Mouse (Mus musculus) forebrain, embryonic 12.5 days (tissue): ENCODE data around the gene Stk4. TPM values are rescaled to one million over a fixed set of nuclear protein-coding genes. Genes with fewer than 3 reads are reported as not detected.
"Not testable (repeated sequence)": the region's sequence is repeated elsewhere in the genome, so short reads cannot be mapped to it uniquely, and the experiment has no call there.

ENCODE experiments used
- ATAC-seq: fragments of 200-750 bp; cut with Nextera tagmentation; 2 replicates; pipeline ENCODE4 v1.8.0; 2017; ENCODE audit warnings: moderate TSS enrichment; ENCODE audit not compliant: low FRiP score
- H3K27ac ChIP-seq: fragments of 300-500 bp; sonication (generic); 2 replicates; pipeline ENCODE4 v1.5.1; 2016; ENCODE audit warnings: mild to moderate bottlenecking
- H3K27me3 ChIP-seq: fragments of 300-500 bp; sonication (generic); 2 replicates; pipeline ENCODE4 v1.6.1; 2016; ENCODE audit warnings: mild to moderate bottlenecking
- H3K36me3 ChIP-seq: fragments of 300-500 bp; sonication (generic); replicated peaks from 2 replicates; pipeline ENCODE4 v1.6.1; 2016; ENCODE audit warnings: mild to moderate bottlenecking
- H3K4me1 ChIP-seq: fragments of 300-500 bp; sonication (generic); 2 replicates; pipeline ENCODE4 v1.6.1; 2016
- H3K4me2 ChIP-seq: fragments of 300-500 bp; sonication (generic); 2 replicates; pipeline ENCODE4 v1.6.1; 2016; ENCODE audit warnings: mild to moderate bottlenecking, moderate library complexity
- H3K4me3 ChIP-seq: fragments of 300-500 bp; sonication (generic); replicated peaks from 2 replicates; pipeline ENCODE4 v1.5.1; 2016; ENCODE audit warnings: mild to moderate bottlenecking
- H3K9ac ChIP-seq: fragments of 300-500 bp; sonication (generic); 2 replicates; pipeline ENCODE4 v1.6.1; 2016; ENCODE audit warnings: mild to moderate bottlenecking
- H3K9me3 ChIP-seq: fragments of 300-500 bp; sonication (generic); 2 replicates; pipeline ENCODE4 v1.6.1; 2016
- WGBS: fragments of 180-500 bp; shearing (Covaris S2); methylation state at CpG from one replicate; pipeline ENCODE4 v1.1.7; 2016; 5-methylcytosine and 5-hydroxymethylcytosine counted together
- polyA plus RNA-seq: library from polyadenylated mRNA; unstranded; fragments of >200 nt; fragmentation: Nextera tagmentation; extraction: Ambion mirVana; gene quantifications from 2 replicates; pipeline ENCODE4 v1.2.1, GENCODE M21; 2016

Stk4 gene
- polyA plus RNA-seq, 1 experiment from 2014 or later = 37.3 TPM

DNA sequence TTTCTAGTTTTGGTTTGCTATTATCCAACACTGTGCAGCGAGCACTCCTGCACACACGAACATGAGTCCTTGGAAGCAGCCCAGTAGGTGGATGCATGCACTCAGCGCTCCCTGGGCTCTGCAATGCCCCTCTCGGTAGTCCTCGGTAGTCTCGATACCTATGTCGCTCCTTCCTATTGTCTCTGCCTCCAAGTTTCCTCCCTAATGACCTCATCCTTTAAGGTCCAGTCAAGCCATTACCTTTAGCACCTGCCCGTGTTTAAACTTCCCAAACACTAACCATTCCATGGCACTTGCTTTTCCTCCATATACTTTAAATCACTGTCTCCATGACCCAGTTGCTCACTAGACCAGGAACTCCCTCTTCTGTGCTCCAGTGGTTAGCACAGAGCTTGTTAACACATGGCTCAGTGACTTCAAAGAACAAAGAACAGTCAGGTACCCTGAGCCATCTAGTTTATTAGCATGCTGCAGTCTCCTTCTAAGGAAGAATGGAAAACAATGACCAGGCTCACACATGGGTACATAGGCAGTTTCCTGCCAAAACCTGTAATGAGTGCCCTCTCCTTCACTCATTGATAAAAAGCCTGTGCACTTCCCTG lies 10.4 kb upstream of the Stk4 start:
- no peak overlapping the region for H3K4me2 ChIP-seq
- H3K9ac ChIP-seq = no peak overlapping the region
- no peak overlapping the region for H3K27ac ChIP-seq
- H3K4me3 ChIP-seq = no peak overlapping the region
- H3K27me3 ChIP-seq = no peaks in the 10 kb centered on the region
- 94% methylated on average over 8 of the region's 8 CpGs for WGBS
- H3K4me1 ChIP-seq = no peaks in the 10 kb centered on the region
- H3K9me3 ChIP-seq = no peaks in the 10 kb centered on the region
- H3K36me3 ChIP-seq = peaks cover 91% of the 10 kb centered on the region
- no peak for ATAC-seq

DNA sequence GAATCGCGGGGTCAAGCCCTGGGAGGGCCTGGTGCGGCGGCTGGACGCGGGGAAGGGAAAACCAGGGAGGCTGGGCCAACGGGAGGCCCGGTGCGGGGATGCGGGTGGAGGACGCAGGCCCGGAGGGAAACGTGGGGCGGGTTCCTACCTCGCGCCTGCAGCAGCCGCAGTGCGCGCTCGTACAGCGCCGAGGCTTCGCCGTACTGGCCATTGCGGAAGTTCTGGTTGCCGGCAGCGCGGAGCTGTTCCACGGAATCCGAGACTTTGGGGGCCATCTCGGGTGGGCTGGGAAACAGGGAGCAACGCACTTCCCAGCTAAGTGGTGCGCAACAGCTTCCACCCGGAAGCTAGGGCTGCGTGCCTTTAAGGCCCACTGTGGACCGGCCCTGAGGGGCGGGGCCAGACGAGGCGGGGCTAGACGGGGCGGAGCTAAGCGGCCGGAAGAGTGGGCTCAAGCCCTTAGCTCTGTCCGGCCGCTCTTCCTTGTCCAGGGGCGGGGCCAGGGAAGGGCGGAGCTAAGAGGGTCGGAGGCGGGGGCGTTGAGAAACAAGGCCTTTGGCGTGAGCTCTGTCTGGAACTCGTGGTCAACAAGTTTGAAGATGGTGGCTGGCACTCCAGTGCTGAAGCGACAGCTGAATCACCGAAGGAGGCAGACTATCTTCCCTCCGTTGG lies 779 bp downstream of the Stk4 start, which contains the start of gene Tomm34:
TSS of gene Tomm34 (minus strand) at position 405 of the 672 bp plus-strand sequence.
- WGBS = 1% methylated on average over 55 of the region's 55 CpGs
- H3K36me3 ChIP-seq = peaks cover 6% of the 10 kb centered on the region

DNA sequence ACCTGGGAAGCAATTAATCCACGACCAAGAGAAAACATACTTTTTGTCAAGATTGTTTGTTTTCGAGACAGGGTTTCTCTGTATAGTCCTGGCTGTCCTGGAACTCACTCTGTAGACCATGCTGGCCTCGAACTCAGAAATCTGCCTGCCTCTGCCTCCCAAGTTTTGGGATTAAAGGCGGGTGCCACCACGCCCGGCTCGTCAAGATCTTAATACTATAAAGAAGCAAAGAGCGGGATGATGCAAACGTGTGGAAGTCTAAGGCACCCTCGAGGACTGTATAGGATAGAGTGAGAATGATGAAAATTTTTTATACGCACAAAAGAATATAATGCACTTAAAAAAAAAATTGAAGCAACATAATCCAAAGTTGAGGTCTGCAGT lies 1.3 kb downstream of the Stk4 start:
- H3K4me1 ChIP-seq = peaks cover 28% of the 10 kb centered on the region
- ATAC-seq, H3K9me3 ChIP-seq, H3K36me3 ChIP-seq, H3K27me3 ChIP-seq: not testable (repeated sequence)
- 0 out of 2 replicates have a peak overlapping the region, but pooled peaks have one; percentile 86 for H3K27ac ChIP-seq
- WGBS = 80% methylated on average over 11 of the region's 11 CpGs
- H3K4me2 ChIP-seq = peak overlapping the region; percentile 91
- H3K9ac ChIP-seq = 0 out of 2 replicates have a peak overlapping the region, but pooled peaks have one; percentile 88
- H3K4me3 ChIP-seq = peak overlapping the region; percentile 98

More for the DNA sequence above, 779 bp downstream of the Stk4 start, which contains the start of gene Tomm34:
- peak; percentile 97 for ATAC-seq
- H3K4me1 ChIP-seq = peaks cover 28% of the 10 kb centered on the region
- peak within 1 kb of the TSS; percentile 98 for H3K4me3 ChIP-seq
- H3K27me3 ChIP-seq = no peaks in the 10 kb centered on the region
- no peaks in the 10 kb centered on the region for H3K9me3 ChIP-seq
- H3K4me2 ChIP-seq = peak within 1 kb of the TSS; percentile 91
- peak within 1 kb of the TSS; percentile 88 for H3K9ac ChIP-seq
- peak within 1 kb of the TSS; percentile 86 for H3K27ac ChIP-seq

DNA sequence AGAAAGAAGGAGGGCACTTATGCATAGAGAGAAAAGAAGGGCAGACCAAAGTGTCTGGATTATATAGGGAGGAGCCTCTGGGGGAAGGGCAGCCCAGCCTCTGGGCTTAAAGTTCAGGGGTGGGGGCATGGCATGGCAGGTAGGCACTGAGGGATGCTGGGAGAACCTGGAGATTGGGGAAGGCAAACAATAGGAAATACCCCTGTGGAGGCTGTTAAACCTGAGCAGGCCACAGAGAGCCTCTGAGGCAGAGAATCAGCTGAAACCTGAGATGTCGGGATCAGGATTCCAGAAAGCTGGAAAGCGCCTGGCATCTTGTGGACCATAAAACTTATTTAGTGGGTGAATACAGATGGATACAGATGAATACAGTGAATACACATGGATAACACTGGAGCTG lies 2.0 kb downstream of the Stk4 start:
- Histone ChIP-seq H3K36me3 (no peaks in the 10 kb centered on the region; the same call in 1 of the 2 replicates), H3K9ac (no peak overlapping the region), H3K4me3 (no peak overlapping the region), H3K4me2 (no peak overlapping the region), H3K27ac (no peak overlapping the region), H3K27me3 (no peaks in the 10 kb centered on the region), H3K9me3 (no peaks in the 10 kb centered on the region), H3K4me1 (peaks cover 28% of the 10 kb centered on the region)
- WGBS = 62% methylated on average over 2 of the region's 2 CpGs
- ATAC-seq = no peak

DNA sequence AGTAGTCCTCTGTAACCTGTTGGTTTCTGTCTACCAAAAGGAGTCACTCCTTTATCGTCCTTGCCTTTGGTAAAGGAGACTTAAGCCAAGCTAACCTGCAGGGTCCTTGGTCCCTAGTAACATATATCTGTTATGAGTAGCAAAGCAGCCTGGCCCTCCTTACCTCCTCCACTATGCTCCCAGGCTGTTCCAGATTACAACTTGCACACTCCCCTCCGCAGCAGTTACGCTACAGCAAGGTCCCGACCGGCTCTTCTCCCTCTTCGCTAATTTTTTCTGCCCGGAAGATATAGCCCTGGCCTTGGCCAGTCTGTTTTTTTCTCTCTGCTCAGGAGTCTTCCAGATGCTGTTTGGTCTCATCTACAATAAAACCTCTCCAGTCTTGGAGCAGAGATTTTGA lies 3.0 kb downstream of the Stk4 start:
- WGBS = 87% methylated on average over 7 of the region's 7 CpGs

DNA sequence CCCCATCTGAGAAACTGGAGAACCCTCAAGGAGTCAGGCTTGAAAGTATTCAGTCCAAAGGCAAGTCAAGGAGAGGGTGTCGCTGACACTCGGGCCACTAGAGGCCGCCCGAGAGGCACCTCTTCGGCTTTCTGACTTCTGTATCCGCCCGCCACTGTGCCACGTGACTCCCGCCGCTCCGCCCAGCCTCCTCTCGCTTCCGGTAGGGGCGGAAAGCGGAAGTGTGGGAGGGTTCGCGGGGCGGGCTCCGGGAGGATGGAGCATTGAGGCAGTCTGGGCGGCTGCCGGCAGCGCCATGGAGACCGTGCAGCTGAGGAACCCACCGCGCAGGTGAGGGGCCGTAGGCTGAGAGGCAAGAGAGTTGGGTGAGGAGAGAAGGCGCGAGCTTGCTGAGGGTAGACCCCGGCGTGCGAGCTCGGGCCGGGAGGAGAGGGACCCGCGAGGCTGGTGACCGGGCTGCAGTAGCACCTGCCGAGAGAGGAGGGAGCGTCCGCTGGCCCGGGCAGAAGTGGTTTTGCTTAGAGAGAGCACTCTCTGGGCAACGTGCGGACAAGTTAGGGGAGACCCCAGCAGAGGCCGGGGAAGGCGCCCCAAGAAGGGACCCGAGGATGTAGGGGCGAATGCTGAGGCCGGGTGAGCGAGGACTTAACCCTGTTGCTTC lies 3.9 kb downstream of the Stk4 start:
- Histone ChIP-seq H3K27me3 (no peaks in the 10 kb centered on the region), H3K9me3 (no peaks in the 10 kb centered on the region), H3K27ac (peak overlapping the region; percentile 68), H3K4me2 (peak overlapping the region; percentile 91), H3K36me3 (no peaks in the 10 kb centered on the region; the same call in 1 of the 2 replicates), H3K4me3 (peak overlapping the region; percentile 76), H3K9ac (peak overlapping the region; percentile 75), H3K4me1 (peaks cover 25% of the 10 kb centered on the region)
- peak; percentile 89 for ATAC-seq
- under 1% methylated on average over 48 of the region's 48 CpGs for WGBS

More for the DNA sequence above, 3.0 kb downstream of the Stk4 start:
- ATAC-seq = no peak
- Histone ChIP-seq H3K27ac (no peak overlapping the region), H3K27me3 (no peaks in the 10 kb centered on the region), H3K36me3 (no peaks in the 10 kb centered on the region; the same call in 1 of the 2 replicates), H3K4me2 (no peak overlapping the region), H3K9ac (no peak overlapping the region), H3K9me3 (no peaks in the 10 kb centered on the region), H3K4me3 (no peak overlapping the region), H3K4me1 (peaks cover 28% of the 10 kb centered on the region)

DNA sequence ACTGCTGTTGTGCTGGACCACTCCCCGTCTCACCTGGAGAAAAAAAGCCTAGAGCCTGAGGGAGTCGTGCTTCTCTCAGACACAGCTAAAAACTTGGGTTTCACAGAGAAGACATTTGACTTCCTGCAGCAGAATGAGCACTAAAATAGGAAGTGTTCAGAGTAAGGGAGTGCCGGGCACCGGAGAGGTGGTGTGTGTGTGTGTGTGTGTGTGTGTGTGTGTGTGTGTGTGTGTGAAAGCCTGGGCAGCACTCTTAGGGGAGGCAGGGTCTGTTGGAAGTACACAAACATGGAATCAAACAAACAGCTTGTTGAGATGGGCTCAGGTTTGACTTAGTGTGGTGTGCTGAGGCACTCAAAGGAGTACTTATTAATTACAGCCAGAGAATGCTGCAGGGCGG lies 5.0 kb downstream of the Stk4 start:
- whole genome bisulfite sequencing = 64% methylated on average over 5 of the region's 5 CpGs
- H3K9ac ChIP-seq = peak overlapping the region; percentile 75

DNA sequence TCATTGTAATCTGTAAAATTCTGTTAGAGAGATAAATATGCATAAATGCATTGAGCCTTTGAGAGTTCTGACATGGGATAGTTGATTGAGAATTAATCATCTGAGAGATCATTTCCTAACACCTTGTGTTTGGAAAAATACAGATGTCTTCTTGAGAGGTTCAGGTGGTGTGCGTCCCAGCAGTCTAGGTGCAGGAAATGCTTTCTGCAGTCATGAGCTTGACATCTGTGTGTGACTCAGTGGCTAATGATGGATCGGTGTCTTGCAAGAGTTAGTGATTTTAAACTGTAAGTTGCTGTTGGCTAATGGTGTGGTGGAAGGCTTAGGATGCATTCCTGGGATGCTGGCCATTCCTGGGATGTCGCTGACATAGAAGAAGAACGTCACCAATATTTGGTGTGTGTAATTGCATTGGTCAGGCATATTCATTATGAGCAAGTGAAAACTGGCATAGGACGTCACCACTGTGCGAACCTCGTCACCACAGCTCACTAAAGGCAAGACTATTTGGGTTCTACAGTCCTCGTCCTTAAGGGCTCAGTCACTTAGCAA lies 6.8 kb downstream of the Stk4 start:
- Histone ChIP-seq H3K9ac (no peak overlapping the region), H3K27ac (no peak overlapping the region), H3K4me1 (peaks cover 13% of the 10 kb centered on the region), H3K27me3 (no peaks in the 10 kb centered on the region), H3K4me2 (no peak overlapping the region), H3K4me3 (no peak overlapping the region), H3K9me3 (no peaks in the 10 kb centered on the region), H3K36me3 (peaks cover 25% of the 10 kb centered on the region)
- WGBS = 94% methylated on average over 8 of the region's 8 CpGs
- no peak for ATAC-seq

More for the DNA sequence above, 5.0 kb downstream of the Stk4 start:
- H3K27ac ChIP-seq = no peak overlapping the region
- ATAC-seq = no peak
- H3K9me3 ChIP-seq = no peaks in the 10 kb centered on the region
- H3K27me3 ChIP-seq = no peaks in the 10 kb centered on the region
- peak overlapping the region; percentile 91 for H3K4me2 ChIP-seq
- H3K4me1 ChIP-seq = peaks cover 15% of the 10 kb centered on the region
- H3K36me3 ChIP-seq = peaks cover 8% of the 10 kb centered on the region
- peak overlapping the region; percentile 76 for H3K4me3 ChIP-seq

DNA sequence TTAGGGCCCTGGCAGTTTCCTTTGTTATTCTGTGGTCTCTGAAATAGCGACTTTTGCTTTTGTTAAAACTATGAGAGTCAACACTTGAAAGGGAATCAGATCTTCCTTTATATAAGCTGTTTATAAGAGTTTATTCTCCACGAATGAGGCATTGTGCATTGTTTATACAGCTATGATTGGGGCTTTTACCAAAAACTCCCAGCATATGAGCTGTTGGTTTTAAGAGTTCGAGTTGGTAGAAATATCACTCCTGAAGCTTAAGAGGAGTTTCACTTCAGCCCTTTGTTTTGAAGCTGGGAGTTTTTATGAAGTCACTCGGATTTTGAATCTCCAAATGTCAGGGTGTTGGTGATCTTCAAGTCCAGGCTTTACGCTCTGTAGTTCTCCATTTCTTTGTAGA lies 7.8 kb downstream of the Stk4 start:
- Histone ChIP-seq H3K9ac (no peak overlapping the region), H3K4me3 (no peak overlapping the region), H3K9me3 (no peaks in the 10 kb centered on the region), H3K27ac (no peak overlapping the region), H3K4me1 (peaks cover 13% of the 10 kb centered on the region), H3K36me3 (peaks cover 35% of the 10 kb centered on the region), H3K4me2 (no peak overlapping the region), H3K27me3 (no peaks in the 10 kb centered on the region)
- WGBS = 89% methylated on average over 5 of the region's 5 CpGs
- ATAC-seq = no peak

DNA sequence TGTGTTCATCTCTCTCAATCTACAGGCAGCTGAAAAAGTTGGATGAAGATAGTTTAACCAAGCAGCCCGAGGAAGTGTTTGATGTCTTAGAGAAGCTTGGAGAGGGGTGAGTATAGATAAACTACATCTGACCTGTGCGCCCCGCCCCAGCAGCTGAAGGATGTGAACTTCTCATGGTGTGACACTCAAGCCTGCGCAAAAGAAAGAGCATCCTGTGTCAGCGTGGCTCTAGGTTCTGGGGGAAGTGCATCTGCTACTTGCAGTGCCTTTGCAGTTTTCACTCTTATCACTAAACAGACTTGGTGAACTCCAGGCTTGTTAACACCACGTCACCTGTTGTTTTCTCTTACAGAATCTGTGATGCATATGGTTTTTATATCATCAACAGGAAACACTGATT lies 9.4 kb downstream of the Stk4 start:
- H3K36me3 ChIP-seq = peaks cover 51% of the 10 kb centered on the region
- H3K27ac ChIP-seq = no peak overlapping the region
- no peak overlapping the region for H3K4me2 ChIP-seq
- H3K27me3 ChIP-seq = no peaks in the 10 kb centered on the region
- H3K9me3 ChIP-seq = no peaks in the 10 kb centered on the region
- no peak overlapping the region for H3K9ac ChIP-seq
- H3K4me3 ChIP-seq = no peak overlapping the region
- WGBS = 94% methylated on average over 6 of the region's 6 CpGs
- no peak for ATAC-seq
- H3K4me1 ChIP-seq = peaks cover 11% of the 10 kb centered on the region

DNA sequence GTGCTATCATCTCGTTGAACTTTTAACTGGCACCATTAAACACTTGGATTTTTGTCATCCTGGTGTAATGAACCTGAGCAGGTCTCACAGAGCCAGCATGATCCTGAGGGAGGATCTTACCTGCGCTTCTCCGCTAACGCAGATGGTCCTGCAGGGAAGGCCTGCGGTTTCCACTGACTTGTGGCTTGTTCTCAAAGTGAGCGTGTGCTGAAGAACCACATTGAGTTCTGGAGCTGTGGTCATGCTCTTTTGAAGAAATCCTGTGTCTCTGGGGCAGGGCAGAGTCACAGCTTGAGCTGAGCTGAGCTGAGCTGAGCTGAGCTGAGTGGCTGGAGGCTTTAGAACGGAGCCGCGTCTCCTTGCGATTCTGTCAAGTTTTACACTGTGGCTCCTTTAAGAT lies 11.5 kb downstream of the Stk4 start:
- no peak overlapping the region for H3K4me2 ChIP-seq
- ATAC-seq = no peak
- no peaks in the 10 kb centered on the region for H3K9me3 ChIP-seq
- no peak overlapping the region for H3K9ac ChIP-seq
- WGBS = 96% methylated on average over 10 of the region's 10 CpGs
- peaks cover 66% of the 10 kb centered on the region for H3K36me3 ChIP-seq
- H3K27me3 ChIP-seq = no peaks in the 10 kb centered on the region
- H3K27ac ChIP-seq = no peak overlapping the region
- no peaks in the 10 kb centered on the region for H3K4me1 ChIP-seq
- no peak overlapping the region for H3K4me3 ChIP-seq

DNA sequence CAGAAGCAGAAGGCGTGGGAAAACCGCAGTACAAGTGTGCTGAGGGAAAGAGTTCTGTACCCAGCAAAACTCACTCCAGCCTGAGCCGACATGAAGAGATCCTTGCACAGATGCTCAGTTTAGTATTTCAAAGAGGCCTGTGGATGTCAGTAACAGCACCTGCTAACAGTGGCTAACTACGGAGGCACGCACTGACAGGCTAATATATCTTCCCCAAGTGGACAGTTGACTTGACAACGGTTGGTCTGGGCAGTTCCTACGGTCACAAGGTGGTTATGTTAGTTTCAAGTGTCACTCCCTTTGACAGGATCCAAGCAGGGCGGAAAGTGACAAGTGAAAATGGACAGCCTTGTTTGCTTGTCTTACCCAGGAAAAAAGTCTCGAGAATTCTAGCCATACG lies 12.1 kb downstream of the Stk4 start:
- no peak for ATAC-seq
- H3K9ac ChIP-seq = no peak overlapping the region
- H3K4me3 ChIP-seq = no peak overlapping the region
- H3K4me1 ChIP-seq = no peaks in the 10 kb centered on the region
- H3K27me3 ChIP-seq = no peaks in the 10 kb centered on the region
- H3K36me3 ChIP-seq = peaks cover 72% of the 10 kb centered on the region
- H3K27ac ChIP-seq = no peak overlapping the region
- no peak overlapping the region for H3K4me2 ChIP-seq
- 95% methylated on average over 10 of the region's 10 CpGs for WGBS
- no peaks in the 10 kb centered on the region for H3K9me3 ChIP-seq
